ENCODE assay signal across 8 mouse cellular contexts in the genomic region with DNA sequence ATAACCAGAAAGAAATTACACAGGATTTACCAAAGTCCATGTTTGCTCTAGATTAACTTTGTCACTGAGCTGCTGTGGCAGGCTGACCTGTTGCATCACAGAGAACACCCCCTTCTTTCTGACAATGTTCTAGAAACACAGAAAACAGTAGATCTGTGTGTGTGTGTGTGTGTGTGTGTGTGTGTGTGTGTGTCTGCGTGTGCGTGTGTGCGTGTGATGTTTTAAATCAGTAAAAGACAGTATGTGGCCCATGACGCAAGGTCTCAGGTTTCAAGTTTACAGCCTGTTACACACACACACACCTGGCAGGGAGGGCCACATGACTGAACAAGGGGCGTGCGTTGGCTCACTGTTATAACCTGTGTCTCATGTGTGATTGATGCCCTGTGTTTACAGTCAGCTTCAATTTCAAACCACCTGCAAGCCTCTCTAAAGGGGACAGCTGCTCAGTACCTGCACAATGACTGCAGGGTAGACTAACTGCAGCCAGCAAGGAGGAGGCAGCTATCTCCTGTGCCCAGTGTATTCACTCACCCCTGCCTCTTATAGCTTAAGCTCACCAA. TPM values are rescaled to one million over a fixed set of nuclear protein-coding genes. Genes with fewer than 3 reads are reported as not detected.
A peak's percentile ranks its signal among the peaks of the same experiment; 100 is the strongest.
DNase-seq lines count a peak whose midpoint lies in the region; ATAC-seq lines count a peak whose summit lies in the region.

No protein-coding gene starts in this region.

- peak overlapping the region; percentile 84 for H3K9ac ChIP-seq in heart, embryonic 12.5 days
- H3K9ac ChIP-seq in lung, embryonic 15.5 days: no peak overlapping the region
- H3K9ac ChIP-seq in stomach, embryonic 14.5 days (replicated peaks; ENCODE audit: low read depth, low read length): peak overlapping the region; percentile 70

- H3K4me1 ChIP-seq in heart, embryonic 12.5 days (replicated peaks): peaks cover 26% of the 10 kb centered on the region
- peaks cover 27% of the 10 kb centered on the region for H3K4me1 ChIP-seq in forebrain, embryonic 10.5 days
- H3K4me1 ChIP-seq in lung, embryonic 15.5 days: peaks cover 15% of the 10 kb centered on the region
- peaks cover 16% of the 10 kb centered on the region for H3K4me1 ChIP-seq in stomach, embryonic 14.5 days (ENCODE audit: control insufficient read depth, insufficient read depth, low read length)

- no peak for DNase-seq in heart, postnatal 36 days
- no peak for DNase-seq in forebrain, embryonic 10.5 days (ENCODE audit: extremely low spot score, low spot score)
- DNase-seq in kidney, adult 8-10 months: peak; percentile 18 to 38
- no peak for DNase-seq in gastrocnemius, postnatal 4 days (ENCODE audit: low spot score in 2 of 2)

- peak overlapping the region; percentile 96 for H3K4me2 ChIP-seq in heart, embryonic 12.5 days
- peak overlapping the region; percentile 100 for H3K4me2 ChIP-seq in lung, embryonic 15.5 days
- peak overlapping the region; percentile 87 for H3K4me2 ChIP-seq in stomach, embryonic 14.5 days (replicated peaks; ENCODE audit: low read depth, low read length)

- no peaks in the 10 kb centered on the region for H3K9me3 ChIP-seq in heart, embryonic 12.5 days (replicated peaks)
- H3K9me3 ChIP-seq in forebrain, embryonic 10.5 days: no peaks in the 10 kb centered on the region
- no peaks in the 10 kb centered on the region for H3K9me3 ChIP-seq in lung, embryonic 15.5 days
- no peaks in the 10 kb centered on the region for H3K9me3 ChIP-seq in stomach, embryonic 14.5 days (ENCODE audit: control insufficient read depth, low read depth, low read length)

- intact Hi-C loops in heart, postnatal 36 days (cut with DNase I): loop anchor here (10.0 kb wide), 3 partner anchors 49 to 439 kb away; partner anchors contain the start of gene Mcm9

- no peaks in the 10 kb centered on the region for H3K36me3 ChIP-seq in heart, embryonic 12.5 days
- no peaks in the 10 kb centered on the region for H3K36me3 ChIP-seq in forebrain, embryonic 10.5 days (replicated peaks)
- no peaks in the 10 kb centered on the region for H3K36me3 ChIP-seq in lung, embryonic 15.5 days
- no peaks in the 10 kb centered on the region for H3K36me3 ChIP-seq in stomach, embryonic 14.5 days (ENCODE audit: control insufficient read depth, insufficient read depth, low read length)

- H3K27me3 ChIP-seq in heart, embryonic 12.5 days (replicated peaks): no peaks in the 10 kb centered on the region
- H3K27me3 ChIP-seq in forebrain, embryonic 10.5 days (ENCODE audit: poor library complexity, severe bottlenecking): peaks cover 40% of the 10 kb centered on the region
- no peaks in the 10 kb centered on the region for H3K27me3 ChIP-seq in lung, embryonic 15.5 days
- no peaks in the 10 kb centered on the region for H3K27me3 ChIP-seq in stomach, embryonic 14.5 days (ENCODE audit: control insufficient read depth, insufficient read depth, low read length)

- H3K4me3 ChIP-seq in heart, embryonic 12.5 days: peak overlapping the region; percentile 92
- peak overlapping the region; percentile 70 for H3K4me3 ChIP-seq in forebrain, embryonic 10.5 days
- peak overlapping the region; percentile 67 for H3K4me3 ChIP-seq in lung, embryonic 15.5 days
- peak overlapping the region; percentile 89 for H3K4me3 ChIP-seq in stomach, embryonic 14.5 days (ENCODE audit: low read depth, low read length)

- no peak overlapping the region for H3K27ac ChIP-seq in heart, embryonic 12.5 days (ENCODE audit: poor library complexity, severe bottlenecking)
- no peak overlapping the region for H3K27ac ChIP-seq in forebrain, embryonic 10.5 days
- H3K27ac ChIP-seq in lung, embryonic 15.5 days: no peak overlapping the region
- peak overlapping the region; percentile 55; the same call in 1 of the 2 replicates for H3K27ac ChIP-seq in stomach, embryonic 14.5 days (ENCODE audit: low read length)

- no peak for ATAC-seq in heart, embryonic 12.5 days (ENCODE audit: insufficient number of reproducible peaks, low FRiP score)
- no peak for ATAC-seq in lung, embryonic 15.5 days (ENCODE audit: borderline replicate concordance, extremely low read depth, low FRiP score, low TSS enrichment)
- ATAC-seq in stomach, embryonic 14.5 days (ENCODE audit: insufficient number of reproducible peaks, insufficient read depth, low FRiP score, low read depth): peak; percentile 33; the same call in 1 of the 2 replicates
- no peak for ATAC-seq in granulocyte monocyte progenitor cell, adult 5-6 weeks (replicated peaks; ENCODE audit: poor library complexity, severe bottlenecking)

- WGBS in heart, embryonic 12.5 days: 61% methylated on average over 6 of the region's 6 CpGs
- WGBS in forebrain, embryonic 10.5 days: 79% methylated on average over 6 of the region's 6 CpGs
- WGBS in lung, embryonic 15.5 days: 58% methylated on average over 6 of the region's 6 CpGs
- 52% methylated on average over 6 of the region's 6 CpGs for WGBS in stomach, embryonic 14.5 days

RNA-seq across cellular contexts. Expression of gene Man1a, which starts 2.7 kb away (rescaled TPM):
- 9.4 and 10.6 TPM in 2 replicates for polyA plus RNA-seq in heart, embryonic 12.5 days (2016; fragmentation: Nextera tagmentation; extraction: Ambion mirVana)
- 10 to 100 TPM; 40.7 to 42.2 TPM for total RNA-seq in heart, postnatal 36 days (2021)
- 0.74 and 1.1 TPM in 2 replicates for polyA plus RNA-seq in forebrain, embryonic 10.5 days (2016; fragmentation: Nextera tagmentation; extraction: Ambion mirVana)
- 2.9 and 4.1 TPM in 2 replicates for polyA plus RNA-seq in lung, embryonic 15.5 days (2015; fragmentation: Nextera tagmentation; extraction: Ambion mirVana)
- polyA plus RNA-seq in stomach, embryonic 14.5 days (2014; fragmentation: Nextera tagmentation; extraction: Ambion mirVana): 16.9 and 17.4 TPM in 2 replicates
- total RNA-seq in granulocyte monocyte progenitor cell, adult 5-6 weeks (2014; fragmentation: Nextera tagmentation): 51.7 and 66.8 TPM in 2 replicates
- 74.8 and 82.5 TPM in 2 replicates for total RNA-seq in granulocyte monocyte progenitor cell, adult 5-6 weeks (2017)
- total RNA-seq in gastrocnemius, postnatal 4 days (2021): 10 to 100 TPM; 23.4 to 25.8 TPM

Comparison
In these comparisons a context has a peak if more than half of its experiments do, and no peak if none do; other contexts are left out.
1. DNase-seq: peak in kidney, adult 8-10 months (2 of 2); none in heart, postnatal 36 days (0 of 2), forebrain, embryonic 10.5 days (single experiment) and gastrocnemius, postnatal 4 days (0 of 2).
2. Peak in every context shown above with its lines, with median percentiles within 50 percentile points of each other: H3K4me2 ChIP-seq and H3K4me3 ChIP-seq.